16 mouse cellular contexts compared by ENCODE assay signal in genomic region chr12:47252306-47252705, GRCm38 (mm10).
DNase-seq lines count a peak whose midpoint lies in the region; ATAC-seq lines count a peak whose summit lies in the region.
"Had no signal": no experiment of that assay in that cellular context is flagged by ENCODE, and none has a peak within 500 bp of the region (broad histone marks: within the 10 kb centered on the region; RNA-seq: fewer than 3 reads in every experiment).

No protein-coding gene starts in this region.

- no peak overlapping the region for H3K4me3 ChIP-seq in intestine, embryonic 14.5 days (ENCODE audit: low read depth, low read length)
- no peak overlapping the region for H3K4me3 ChIP-seq in intestine, embryonic 16.5 days (ENCODE audit: low read length)
- H3K4me3 ChIP-seq: neural tube, embryonic 12.5 days had no signal

- no peaks in the 10 kb centered on the region for H3K4me1 ChIP-seq in intestine, embryonic 14.5 days (replicated peaks; ENCODE audit: control insufficient read depth, insufficient read depth, low read length)
- no peaks in the 10 kb centered on the region for H3K4me1 ChIP-seq in intestine, embryonic 16.5 days (ENCODE audit: control insufficient read depth, insufficient read depth, low read length)
- H3K4me1 ChIP-seq: neural tube, embryonic 12.5 days had no signal

- intact Hi-C loops in left cerebral cortex, postnatal 10 days (cut with DNase I), result no loop called here

- no peaks in the 10 kb centered on the region for H3K36me3 ChIP-seq in intestine, embryonic 14.5 days (ENCODE audit: control insufficient read depth, insufficient read depth, low read length)
- H3K36me3 ChIP-seq in intestine, embryonic 16.5 days (ENCODE audit: control insufficient read depth, insufficient read depth, low read length), result no peaks in the 10 kb centered on the region
- H3K36me3 ChIP-seq: neural tube, embryonic 12.5 days had no signal

- no peak overlapping the region for H3K4me2 ChIP-seq in intestine, embryonic 14.5 days (ENCODE audit: low read length)
- H3K4me2 ChIP-seq in intestine, embryonic 16.5 days (ENCODE audit: low read depth, low read length), result no peak overlapping the region
- H3K4me2 ChIP-seq: neural tube, embryonic 12.5 days had no signal

- H3K9me3 ChIP-seq in intestine, embryonic 14.5 days (ENCODE audit: control insufficient read depth, low read length), result no peaks in the 10 kb centered on the region
- no peaks in the 10 kb centered on the region for H3K9me3 ChIP-seq in intestine, embryonic 16.5 days (ENCODE audit: control insufficient read depth, low read length)
- H3K9me3 ChIP-seq: neural tube, embryonic 12.5 days had no signal

- peak; percentile 53 for DNase-seq in intestine, embryonic 14.5 days (ENCODE audit: low spot score)
- DNase-seq in testis, postnatal 10 days (ENCODE audit: low spot score), result peak; percentile 41
- DNase-seq in testis, postnatal 14 days (ENCODE audit: low spot score), result no peak
- peak; percentile 4 for DNase-seq in embryo, embryonic 11.5 days (ENCODE audit: low read depth, low spot score)
- DNase-seq in left cerebral cortex, postnatal 10 days (ENCODE audit: extremely low spot score in 1 of 2, low spot score in 2 of 2), result no peak
- DNase-seq in cerebellum, adult 8-10 months, result no peak
- DNase-seq: adrenal gland, postnatal 14 days; cerebellum, adult 9-11 months; layer of hippocampus, adult 9-11 months; left cerebral cortex, postnatal 4 days; thymus, postnatal 25 days had no signal

- ATAC-seq in intestine, embryonic 14.5 days (replicated peaks; ENCODE audit: low FRiP score, low TSS enrichment, low read depth), result no peak
- ATAC-seq in intestine, embryonic 16.5 days, result no peak
- ATAC-seq: forebrain, embryonic 14.5 days; intestine, postnatal 0 days; midbrain, embryonic 16.5 days had no signal

- no peaks in the 10 kb centered on the region for H3K27me3 ChIP-seq in intestine, embryonic 14.5 days (replicated peaks; ENCODE audit: control insufficient read depth, insufficient read depth, low read length)
- no peaks in the 10 kb centered on the region for H3K27me3 ChIP-seq in intestine, embryonic 16.5 days (replicated peaks; ENCODE audit: control insufficient read depth, insufficient read depth, low read length)
- H3K27me3 ChIP-seq: neural tube, embryonic 12.5 days had no signal

- no peak overlapping the region for H3K27ac ChIP-seq in intestine, embryonic 14.5 days (ENCODE audit: low read depth)
- no peak overlapping the region for H3K27ac ChIP-seq in intestine, embryonic 16.5 days (ENCODE audit: low read length)
- H3K27ac ChIP-seq: neural tube, embryonic 12.5 days had no signal

- H3K9ac ChIP-seq in intestine, embryonic 14.5 days (ENCODE audit: low read length), result no peak overlapping the region
- no peak overlapping the region for H3K9ac ChIP-seq in intestine, embryonic 16.5 days (ENCODE audit: low read depth, low read length)
- H3K9ac ChIP-seq: neural tube, embryonic 12.5 days had no signal

Comparison
In these comparisons a context has a peak if more than half of its experiments do, and no peak if none do; other contexts are left out.
1. DNase-seq: peak in intestine, embryonic 14.5 days (single experiment), testis, postnatal 10 days (single experiment) and embryo, embryonic 11.5 days (single experiment); none in testis, postnatal 14 days (single experiment), left cerebral cortex, postnatal 10 days (0 of 2) and cerebellum, adult 8-10 months (single experiment).